Mouse (Mus musculus): ENCODE data around the gene Ergic2. TPM values are rescaled to one million over a fixed set of nuclear protein-coding genes. Genes with fewer than 3 reads are reported as not detected.
A peak's percentile ranks its signal among the peaks of the same experiment; 100 is the strongest.

Ergic2 gene
- total and polyA plus RNA-seq, 2 experiments: 31.8 to 80.0 TPM

- no peak overlapping the region for H3K4me3 ChIP-seq (ENCODE audit: insufficient read depth, low read depth, low read length)
- WGBS: 55% methylated on average over 3 of the region's 3 CpGs
- no peak for DNase-seq (ENCODE audit: extremely low read depth, low read depth, low spot score)
- no peak for TF ChIP-seq POLR2A (IDR thresholded peaks at IDR 0.05; ENCODE audit: extremely low read depth, insufficient read depth, low read length)
- peak; percentile 15; the same call in 1 of the 2 replicates for TF ChIP-seq CTCF (IDR thresholded peaks at IDR 0.05; ENCODE audit: low read depth, low read length)
- H3K9ac ChIP-seq (ENCODE audit: low read depth, low read length): no peak overlapping the region
- no peaks in the 10 kb centered on the region for H3K36me3 ChIP-seq (ENCODE audit: control insufficient read depth, insufficient read depth, low read length)
- H3K27ac ChIP-seq (replicated peaks; ENCODE audit: insufficient read depth, low read depth, low read length): no peak overlapping the region
- peaks cover 1% of the 10 kb centered on the region for H3K4me1 ChIP-seq (ENCODE audit: control insufficient read depth, insufficient read depth, low read length)
- no peaks in the 10 kb centered on the region for H3K79me2 ChIP-seq (ENCODE audit: control insufficient read depth, insufficient read depth, low read length)
- H3K27me3 ChIP-seq (ENCODE audit: control insufficient read depth, insufficient read depth, low read length): no peaks in the 10 kb centered on the region
These were observed 30.1 kb upstream of the Ergic2 start for GRCm38 (mm10) chr6:148242304-148242703.

GRCm38 (mm10) chr6:148241685-148242084 is 29.5 kb upstream of the Ergic2 start:
- no peaks in the 10 kb centered on the region for H3K27me3 ChIP-seq (ENCODE audit: control insufficient read depth, insufficient read depth, low read length)
- no peaks in the 10 kb centered on the region for H3K36me3 ChIP-seq (ENCODE audit: control insufficient read depth, insufficient read depth, low read length)
- H3K27ac ChIP-seq (replicated peaks; ENCODE audit: insufficient read depth, low read depth, low read length): no peak overlapping the region
- peaks cover 1% of the 10 kb centered on the region for H3K4me1 ChIP-seq (ENCODE audit: control insufficient read depth, insufficient read depth, low read length)
- no peak for DNase-seq (ENCODE audit: extremely low read depth, low read depth, low spot score)
- 90% methylated on average over 5 of the region's 5 CpGs for WGBS
- H3K9ac ChIP-seq (ENCODE audit: low read depth, low read length): no peak overlapping the region
- no peaks in the 10 kb centered on the region for H3K79me2 ChIP-seq (ENCODE audit: control insufficient read depth, insufficient read depth, low read length)
- H3K4me3 ChIP-seq (ENCODE audit: insufficient read depth, low read depth, low read length): no peak overlapping the region
- no peak for TF ChIP-seq CTCF (IDR thresholded peaks at IDR 0.05; ENCODE audit: low read depth, low read length)
- no peak for TF ChIP-seq POLR2A (IDR thresholded peaks at IDR 0.05; ENCODE audit: extremely low read depth, insufficient read depth, low read length)

GRCm38 (mm10) chr6:148239311-148239710 is 27.1 kb upstream of the Ergic2 start:
- no peak overlapping the region for H3K4me3 ChIP-seq (ENCODE audit: insufficient read depth, low read depth, low read length)
- no peak for DNase-seq (ENCODE audit: extremely low read depth, low read depth, low spot score)
- no peaks in the 10 kb centered on the region for H3K79me2 ChIP-seq (ENCODE audit: control insufficient read depth, insufficient read depth, low read length)
- no peak overlapping the region for H3K9ac ChIP-seq (ENCODE audit: low read depth, low read length)
- no peaks in the 10 kb centered on the region; the same call in none of the 2 replicates for H3K4me1 ChIP-seq (ENCODE audit: control insufficient read depth, insufficient read depth, low read length)
- H3K27ac ChIP-seq (replicated peaks; ENCODE audit: insufficient read depth, low read depth, low read length): no peak overlapping the region
- no peaks in the 10 kb centered on the region for H3K27me3 ChIP-seq (ENCODE audit: control insufficient read depth, insufficient read depth, low read length)
- TF ChIP-seq POLR2A (IDR thresholded peaks at IDR 0.05; ENCODE audit: extremely low read depth, insufficient read depth, low read length) (no peak), CTCF (IDR thresholded peaks at IDR 0.05; ENCODE audit: low read depth, low read length) (no peak)
- H3K36me3 ChIP-seq (ENCODE audit: control insufficient read depth, insufficient read depth, low read length): no peaks in the 10 kb centered on the region
- 98% methylated on average over 1 of the region's 1 CpGs for WGBS

GRCm38 (mm10) chr6:148237453-148237852 is 25.3 kb upstream of the Ergic2 start:
- DNase-seq (ENCODE audit: extremely low read depth, low read depth, low spot score): no peak
- no peaks in the 10 kb centered on the region for H3K27me3 ChIP-seq (ENCODE audit: control insufficient read depth, insufficient read depth, low read length)
- TF ChIP-seq CTCF (IDR thresholded peaks at IDR 0.05; ENCODE audit: low read depth, low read length) (no peak), POLR2A (IDR thresholded peaks at IDR 0.05; ENCODE audit: extremely low read depth, insufficient read depth, low read length) (no peak)
- no peaks in the 10 kb centered on the region; the same call in 1 of the 2 replicates for H3K4me1 ChIP-seq (ENCODE audit: control insufficient read depth, insufficient read depth, low read length)
- H3K9ac ChIP-seq (ENCODE audit: low read depth, low read length): no peak overlapping the region
- no peaks in the 10 kb centered on the region for H3K36me3 ChIP-seq (ENCODE audit: control insufficient read depth, insufficient read depth, low read length)
- H3K27ac ChIP-seq (replicated peaks; ENCODE audit: insufficient read depth, low read depth, low read length): no peak overlapping the region
- no peak overlapping the region for H3K4me3 ChIP-seq (ENCODE audit: insufficient read depth, low read depth, low read length)
- WGBS: 73% methylated on average over 5 of the region's 5 CpGs
- no peaks in the 10 kb centered on the region for H3K79me2 ChIP-seq (ENCODE audit: control insufficient read depth, insufficient read depth, low read length)

GRCm38 (mm10) chr6:148234105-148234828 is 22.1 kb upstream of the Ergic2 start:
- H3K27ac ChIP-seq (replicated peaks; ENCODE audit: insufficient read depth, low read depth, low read length): no peak overlapping the region

GRCm38 (mm10) chr6:148227542-148227941 is 15.4 kb upstream of the Ergic2 start:
- Histone ChIP-seq H3K27me3 (ENCODE audit: control insufficient read depth, insufficient read depth, low read length) (no peaks in the 10 kb centered on the region), H3K79me2 (ENCODE audit: control insufficient read depth, insufficient read depth, low read length) (no peaks in the 10 kb centered on the region), H3K4me3 (ENCODE audit: insufficient read depth, low read depth, low read length) (no peak overlapping the region), H3K4me1 (ENCODE audit: control insufficient read depth, insufficient read depth, low read length) (no peaks in the 10 kb centered on the region), H3K9ac (ENCODE audit: low read depth, low read length) (no peak overlapping the region), H3K36me3 (ENCODE audit: control insufficient read depth, insufficient read depth, low read length) (peaks cover 2% of the 10 kb centered on the region; the same call in 1 of the 2 replicates), H3K27ac (replicated peaks; ENCODE audit: insufficient read depth, low read depth, low read length) (no peak overlapping the region)
- DNase-seq (ENCODE audit: extremely low read depth, low read depth, low spot score): no peak
- 85% methylated on average over 3 of the region's 3 CpGs for WGBS
- TF ChIP-seq CTCF (IDR thresholded peaks at IDR 0.05; ENCODE audit: low read depth, low read length): no peak
- no peak for TF ChIP-seq POLR2A (IDR thresholded peaks at IDR 0.05; ENCODE audit: extremely low read depth, insufficient read depth, low read length)

More at GRCm38 (mm10) chr6:148234105-148234828, 22.1 kb upstream of the Ergic2 start:
- TF ChIP-seq POLR2A (IDR thresholded peaks at IDR 0.05; ENCODE audit: extremely low read depth, insufficient read depth, low read length): no peak
- no peak for TF ChIP-seq CTCF (IDR thresholded peaks at IDR 0.05; ENCODE audit: low read depth, low read length)
- H3K36me3 ChIP-seq (ENCODE audit: control insufficient read depth, insufficient read depth, low read length): no peaks in the 10 kb centered on the region
- H3K79me2 ChIP-seq (ENCODE audit: control insufficient read depth, insufficient read depth, low read length): no peaks in the 10 kb centered on the region
- no peak for DNase-seq (ENCODE audit: extremely low read depth, low read depth, low spot score)
- no peak overlapping the region for H3K9ac ChIP-seq (ENCODE audit: low read depth, low read length)
- no peak overlapping the region for H3K4me3 ChIP-seq (ENCODE audit: insufficient read depth, low read depth, low read length)
- no peaks in the 10 kb centered on the region for H3K27me3 ChIP-seq (ENCODE audit: control insufficient read depth, insufficient read depth, low read length)
- no peaks in the 10 kb centered on the region; the same call in 1 of the 2 replicates for H3K4me1 ChIP-seq (ENCODE audit: control insufficient read depth, insufficient read depth, low read length)
- WGBS: 75% methylated on average over 3 of the region's 3 CpGs

Measured in liver, adult 2 months (tissue).